In genomic region chr6:122762952-122763700, GRCm38 (mm10) we compare ENCODE assay signal across 11 mouse cellular contexts. TPM values are rescaled to one million over a fixed set of nuclear protein-coding genes. Genes with fewer than 3 reads are reported as not detected.
DNase-seq lines count a peak whose midpoint lies in the region; ATAC-seq and TF ChIP-seq lines count a peak whose summit lies in the region.
"Had no signal": no experiment of that assay in that cellular context is flagged by ENCODE, and none has a peak within 500 bp of the region (broad histone marks: within the 10 kb centered on the region; RNA-seq: fewer than 3 reads in every experiment).

No protein-coding gene starts in this region.

- 78% methylated on average over 11 of the region's 11 CpGs for WGBS in midbrain, embryonic 14.5 days
- WGBS in midbrain, embryonic 11.5 days: 82% methylated on average over 11 of the region's 11 CpGs

- no peak overlapping the region for H3K27ac ChIP-seq in midbrain, embryonic 14.5 days (replicated peaks; ENCODE audit: low read depth, low read length)
- H3K27ac ChIP-seq in midbrain, embryonic 11.5 days (ENCODE audit: low read depth, low read length): no peak overlapping the region
- no peak overlapping the region for H3K27ac ChIP-seq in gastrocnemius, adult 2 months

- peak; percentile 40 for DNase-seq in cerebellum, adult 9-11 months
- no peak for DNase-seq in cerebellum, adult 18-20 months
- DNase-seq in midbrain, embryonic 14.5 days: no peak
- no peak for DNase-seq in midbrain, embryonic 11.5 days (ENCODE audit: low spot score, missing footprints)
- no peak for DNase-seq in gastrocnemius, adult 2 months
- no peak for DNase-seq in gastrocnemius, postnatal 14 days
- DNase-seq: heart, adult 18-20 months; kidney, adult 9 months; lung, postnatal 4 days had no signal

- H3K9me3 ChIP-seq in midbrain, embryonic 14.5 days (ENCODE audit: control insufficient read depth, low read length): no peaks in the 10 kb centered on the region
- H3K9me3 ChIP-seq in midbrain, embryonic 11.5 days (ENCODE audit: control insufficient read depth, low read length): no peaks in the 10 kb centered on the region

- H3K27me3 ChIP-seq in midbrain, embryonic 14.5 days (ENCODE audit: control insufficient read depth, insufficient read depth, low read length): peaks cover 3% of the 10 kb centered on the region; the same call in 1 of the 2 replicates
- peaks cover 7% of the 10 kb centered on the region for H3K27me3 ChIP-seq in midbrain, embryonic 11.5 days (ENCODE audit: control insufficient read depth, insufficient read depth, low read length)

- no peaks in the 10 kb centered on the region for H3K36me3 ChIP-seq in midbrain, embryonic 14.5 days (ENCODE audit: control insufficient read depth, insufficient read depth, low read length)
- H3K36me3 ChIP-seq in midbrain, embryonic 11.5 days (ENCODE audit: control insufficient read depth, insufficient read depth, low read length): no peaks in the 10 kb centered on the region

- intact Hi-C loops in gastrocnemius, adult 2 months (cut with DNase I): no loop called here
- intact Hi-C loops in gastrocnemius, postnatal 14 days (cut with DNase I; ENCODE audit: low total_unique reads): no loop called here

- no peak for TF ChIP-seq CTCF in gastrocnemius, adult 2 months (IDR thresholded peaks at IDR 0.05)

- no peak overlapping the region for H3K4me3 ChIP-seq in midbrain, embryonic 14.5 days (replicated peaks; ENCODE audit: low read depth, low read length)
- H3K4me3 ChIP-seq in midbrain, embryonic 11.5 days (ENCODE audit: low read depth, low read length): no peak overlapping the region
- no peak overlapping the region for H3K4me3 ChIP-seq in gastrocnemius, adult 2 months

- H3K4me1 ChIP-seq in midbrain, embryonic 14.5 days (ENCODE audit: control insufficient read depth, insufficient read depth, low read length): peaks cover 22% of the 10 kb centered on the region
- peaks cover 11% of the 10 kb centered on the region; the same call in 1 of the 2 replicates for H3K4me1 ChIP-seq in midbrain, embryonic 11.5 days (ENCODE audit: control insufficient read depth, insufficient read depth, low read length)

- H3K9ac ChIP-seq in midbrain, embryonic 14.5 days (replicated peaks; ENCODE audit: low read length): no peak overlapping the region
- no peak overlapping the region for H3K9ac ChIP-seq in midbrain, embryonic 11.5 days (ENCODE audit: low read length)

- no peak for ATAC-seq in midbrain, embryonic 14.5 days (ENCODE audit: low FRiP score, low TSS enrichment)
- no peak for ATAC-seq in midbrain, embryonic 11.5 days (ENCODE audit: low FRiP score)
- peak; percentile 61 for ATAC-seq in granulocyte monocyte progenitor cell, adult 5-6 weeks (replicated peaks; ENCODE audit: poor library complexity, severe bottlenecking)
- ATAC-seq in megakaryocyte-erythroid progenitor cell, adult 5-6 weeks (replicated peaks; ENCODE audit: low FRiP score, low TSS enrichment, poor library complexity, severe bottlenecking): peak; percentile 43

- H3K4me2 ChIP-seq in midbrain, embryonic 14.5 days (ENCODE audit: low read length): peak overlapping the region; percentile 78; the same call in 1 of the 2 replicates
- H3K4me2 ChIP-seq in midbrain, embryonic 11.5 days: no peak overlapping the region

RNA-seq across cellular contexts. Expression of gene Slc2a3, which starts 38.3 kb away (rescaled TPM):
- polyA plus RNA-seq in midbrain, embryonic 14.5 days (2014; fragmentation: Nextera tagmentation; extraction: Ambion mirVana): 21.7 and 28.4 TPM in 2 replicates
- 24.4 and 25.5 TPM in 2 replicates for polyA plus RNA-seq in midbrain, embryonic 11.5 days (2014; fragmentation: Nextera tagmentation; extraction: Ambion mirVana)
- total RNA-seq in granulocyte monocyte progenitor cell, adult 5-6 weeks (2014; fragmentation: Nextera tagmentation): 4.7 and 6.5 TPM in 2 replicates
- total RNA-seq in granulocyte monocyte progenitor cell, adult 5-6 weeks (2017): 8.4 and 8.8 TPM in 2 replicates
- total RNA-seq in megakaryocyte-erythroid progenitor cell, adult 5-6 weeks (2014; fragmentation: Nextera tagmentation): 13.3 and 18.9 TPM in 2 replicates
- 21.5 and 26.2 TPM in 2 replicates for total RNA-seq in megakaryocyte-erythroid progenitor cell, adult 5-6 weeks (2017)
- 1 to 10 TPM; 1.7 to 7.6 TPM for total RNA-seq in gastrocnemius, adult 2 months (2021)
- total RNA-seq in gastrocnemius, postnatal 14 days (2021): 1 to 10 TPM; 1.2 to 1.9 TPM

RNA-seq across cellular contexts. Expression of gene Nanog, which starts 55.8 kb away (rescaled TPM):
- polyA plus RNA-seq in midbrain, embryonic 14.5 days (2014; fragmentation: Nextera tagmentation; extraction: Ambion mirVana): 0.11 TPM in 1 of 2 replicates, not detected in the other
- polyA plus RNA-seq in midbrain, embryonic 11.5 days (2014; fragmentation: Nextera tagmentation; extraction: Ambion mirVana): 0.22 TPM in 1 of 2 replicates, not detected in the other
- total RNA-seq in granulocyte monocyte progenitor cell, adult 5-6 weeks (2014; fragmentation: Nextera tagmentation): not detected in 2 replicates
- not detected in 2 replicates for total RNA-seq in granulocyte monocyte progenitor cell, adult 5-6 weeks (2017)
- not detected in 2 replicates for total RNA-seq in megakaryocyte-erythroid progenitor cell, adult 5-6 weeks (2014; fragmentation: Nextera tagmentation)
- total RNA-seq in megakaryocyte-erythroid progenitor cell, adult 5-6 weeks (2017): not detected in 2 replicates
- not detected for total RNA-seq in gastrocnemius, adult 2 months (2021)
- total RNA-seq in gastrocnemius, postnatal 14 days (2021): not detected
- total RNA-seq: heart, adult 18-20 months had no signal

RNA-seq across cellular contexts. Expression of gene Foxj2, which starts 56.6 kb away (rescaled TPM):
- 9.0 and 10.1 TPM in 2 replicates for polyA plus RNA-seq in midbrain, embryonic 14.5 days (2014; fragmentation: Nextera tagmentation; extraction: Ambion mirVana)
- 3.0 and 3.6 TPM in 2 replicates for polyA plus RNA-seq in midbrain, embryonic 11.5 days (2014; fragmentation: Nextera tagmentation; extraction: Ambion mirVana)
- 5.2 and 8.1 TPM in 2 replicates for total RNA-seq in granulocyte monocyte progenitor cell, adult 5-6 weeks (2014; fragmentation: Nextera tagmentation)
- 1.6 and 3.5 TPM in 2 replicates for total RNA-seq in granulocyte monocyte progenitor cell, adult 5-6 weeks (2017)
- 10.4 and 18.1 TPM in 2 replicates for total RNA-seq in megakaryocyte-erythroid progenitor cell, adult 5-6 weeks (2014; fragmentation: Nextera tagmentation)
- 4.3 and 11.3 TPM in 2 replicates for total RNA-seq in megakaryocyte-erythroid progenitor cell, adult 5-6 weeks (2017)
- total RNA-seq in gastrocnemius, adult 2 months (2021): 10 to 100 TPM; 26.4 to 29.1 TPM
- 10 to 100 TPM; 15.5 to 18.5 TPM for total RNA-seq in gastrocnemius, postnatal 14 days (2021)

Comparison
In these comparisons a context has a peak if more than half of its experiments do, and no peak if none do; other contexts are left out.
1. ATAC-seq: peak in granulocyte monocyte progenitor cell, adult 5-6 weeks (single experiment) and megakaryocyte-erythroid progenitor cell, adult 5-6 weeks (single experiment); none in midbrain, embryonic 14.5 days (single experiment) and midbrain, embryonic 11.5 days (single experiment).